Mouse (Mus musculus): ENCODE data around the gene Esrra. TPM values are rescaled to one million over a fixed set of nuclear protein-coding genes. Genes with fewer than 3 reads are reported as not detected.

Gene Esrra
- polyA plus RNA-seq, 1 experiment from 2014 or later: 18.0 TPM

DNA sequence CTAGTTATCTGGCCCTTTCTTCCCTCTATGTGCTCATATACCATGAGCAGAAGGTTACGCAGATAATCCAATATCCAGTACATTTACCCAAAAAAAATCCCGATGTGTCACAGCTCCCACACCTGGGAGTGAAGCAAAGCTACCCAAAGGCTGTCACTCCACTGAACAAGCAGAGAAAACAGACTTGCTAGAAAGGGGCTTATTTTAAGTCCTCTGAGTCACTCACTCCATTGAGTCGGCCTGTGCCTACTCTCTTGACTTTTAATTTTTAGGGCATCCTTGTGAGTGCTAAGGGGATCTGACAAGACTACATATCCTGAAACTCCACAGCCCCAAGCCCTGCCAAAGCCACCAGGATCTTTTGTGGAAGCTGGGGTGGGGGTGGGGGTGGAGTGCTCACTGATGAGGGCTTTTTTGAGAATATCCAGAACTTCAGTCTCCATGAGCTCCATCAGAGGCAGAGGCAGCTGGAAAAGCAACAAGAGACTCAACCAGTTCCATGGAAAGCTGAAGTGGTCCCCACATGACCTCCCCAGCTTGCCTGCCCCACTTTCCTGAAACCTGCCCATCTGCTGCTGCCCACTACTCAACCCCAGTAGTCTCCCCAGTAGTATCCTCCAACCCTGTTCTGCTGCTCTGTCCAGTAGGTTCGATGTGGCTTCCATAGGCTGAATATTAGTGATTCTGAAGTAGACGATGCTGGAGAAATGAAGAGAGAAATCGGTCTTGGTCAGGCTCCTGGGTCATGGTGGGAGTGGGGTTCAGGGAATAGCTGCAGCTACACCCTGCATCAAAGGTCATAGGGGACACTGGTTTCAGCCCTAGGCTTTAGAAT lies 1.5 kb upstream of the Esrra start:
- WGBS: 59% methylated on average over 6 of the region's 6 CpGs
- peak overlapping the region; percentile 37; the same call in 1 of the 2 replicates for H3K9ac ChIP-seq (replicated peaks; ENCODE audit: low read length)
- no peak for ATAC-seq (ENCODE audit: low FRiP score, low TSS enrichment)
- no peaks in the 10 kb centered on the region for H3K36me3 ChIP-seq (ENCODE audit: insufficient read depth, low read length)
- peaks cover 46% of the 10 kb centered on the region for H3K27me3 ChIP-seq (ENCODE audit: insufficient read depth, low read length)
- H3K4me1 ChIP-seq (ENCODE audit: insufficient read depth, low read length): peaks cover 30% of the 10 kb centered on the region
- no peaks in the 10 kb centered on the region for H3K9me3 ChIP-seq (ENCODE audit: low read length)
- peak overlapping the region; percentile 94; the same call in 1 of the 2 replicates for H3K4me2 ChIP-seq (replicated peaks; ENCODE audit: low read depth, low read length)
- H3K27ac ChIP-seq (ENCODE audit: low read length): no peak overlapping the region
- peak overlapping the region; percentile 73; the same call in 1 of the 2 replicates for H3K4me3 ChIP-seq (ENCODE audit: low read length)

DNA sequence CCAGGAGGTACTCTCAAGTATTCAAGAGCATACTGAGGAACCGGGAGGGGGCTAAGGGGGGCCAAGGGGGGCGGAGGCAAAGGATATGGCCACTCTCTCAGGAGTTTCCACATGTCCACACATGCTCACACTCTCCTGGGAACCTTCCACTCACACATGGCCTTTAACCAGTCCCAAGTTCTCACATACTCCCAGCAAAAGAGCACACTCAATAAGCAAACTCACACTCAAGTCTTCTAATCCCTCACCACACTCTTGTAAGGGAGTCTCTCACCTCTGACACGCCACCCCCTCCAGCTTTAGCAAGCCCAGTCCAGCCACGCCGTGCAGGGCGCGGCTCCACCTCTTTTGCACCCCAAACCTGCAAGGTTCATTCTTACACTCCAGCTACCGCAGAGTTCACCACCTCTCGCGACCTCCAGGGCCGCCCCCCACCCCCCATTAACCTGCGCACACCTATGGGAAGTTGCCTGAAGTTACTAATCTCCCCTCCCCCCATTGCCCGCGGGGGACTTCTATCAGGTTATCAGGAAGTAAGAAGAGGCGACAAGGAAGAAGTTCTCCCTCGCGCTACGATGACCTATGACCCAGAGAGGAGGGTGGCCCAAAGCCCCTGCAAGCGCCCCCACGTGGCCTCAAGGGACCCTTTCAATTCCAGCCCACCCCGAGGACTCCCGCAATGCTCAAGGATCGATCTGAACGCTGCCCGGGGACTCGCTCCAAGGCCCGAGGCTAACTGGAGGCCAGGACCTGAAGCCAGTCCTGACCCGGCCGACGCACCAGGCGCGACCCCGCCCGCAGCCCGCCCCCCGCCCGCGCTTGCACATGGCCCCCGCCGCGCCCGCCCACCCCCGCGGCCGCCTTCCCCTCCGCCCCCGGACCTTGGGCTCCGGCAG lies 624 bp downstream of the Esrra start:
- 1% methylated on average over 35 of the region's 48 CpGs for WGBS
- no peaks in the 10 kb centered on the region for H3K9me3 ChIP-seq (ENCODE audit: low read length)
- H3K27me3 ChIP-seq (ENCODE audit: insufficient read depth, low read length): peaks cover 25% of the 10 kb centered on the region
- H3K36me3 ChIP-seq (ENCODE audit: insufficient read depth, low read length): no peaks in the 10 kb centered on the region
- peak; percentile 8; the same call in 1 of the 2 replicates for ATAC-seq (ENCODE audit: low FRiP score, low TSS enrichment)
- H3K4me1 ChIP-seq (ENCODE audit: insufficient read depth, low read length): peaks cover 25% of the 10 kb centered on the region
- H3K9ac ChIP-seq (replicated peaks; ENCODE audit: low read length): peak overlapping the region; percentile 85
- peak overlapping the region; percentile 90 for H3K27ac ChIP-seq (ENCODE audit: low read length)
- H3K4me2 ChIP-seq (replicated peaks; ENCODE audit: low read depth, low read length): peak overlapping the region; percentile 94
- peak overlapping the region; percentile 73 for H3K4me3 ChIP-seq (ENCODE audit: low read length)

DNA sequence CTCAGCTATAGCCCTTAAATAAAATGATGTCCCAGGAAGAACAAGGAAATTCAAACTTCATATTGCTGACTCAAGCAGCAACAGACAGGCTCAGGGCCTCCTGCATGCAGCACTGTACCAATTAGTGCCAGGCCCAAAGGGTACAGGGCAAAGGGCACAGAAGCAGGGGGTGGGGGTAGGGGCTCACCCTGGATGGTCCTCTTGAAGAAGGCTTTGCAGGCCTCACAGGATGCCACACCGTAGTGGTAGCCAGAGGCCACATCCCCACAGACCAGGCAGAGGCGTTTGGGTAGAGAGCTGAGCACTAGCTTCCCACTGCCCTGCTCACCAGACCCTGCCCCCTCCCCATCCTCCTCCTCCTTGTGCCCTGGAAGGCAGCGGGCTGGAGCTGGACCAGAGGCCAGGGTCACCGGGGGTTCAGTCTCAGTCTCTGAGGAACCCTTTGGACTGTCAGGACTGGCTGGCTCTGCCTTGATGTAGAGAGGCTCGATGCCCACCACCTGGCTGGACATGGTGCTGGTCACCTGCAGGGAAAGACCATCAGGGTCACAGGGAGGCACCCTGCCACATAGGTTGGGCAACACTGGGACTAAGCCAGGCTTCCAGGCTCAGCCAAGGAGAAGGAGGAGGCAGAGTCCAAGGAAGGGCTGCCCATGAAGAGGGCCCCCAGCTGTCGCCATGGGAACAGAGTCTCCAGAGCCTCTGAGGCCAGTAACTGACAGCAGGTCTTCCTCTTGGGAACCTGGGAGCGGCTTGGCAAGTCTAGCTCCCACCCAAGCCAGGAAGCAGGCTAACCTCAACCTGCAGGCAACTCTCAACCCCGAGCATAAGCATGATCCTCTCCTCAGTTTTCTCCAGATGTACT lies 1.5 kb downstream of the Esrra start:
- Histone ChIP-seq H3K4me1 (ENCODE audit: insufficient read depth, low read length) (peaks cover 16% of the 10 kb centered on the region), H3K27ac (ENCODE audit: low read length) (peak overlapping the region; percentile 90), H3K4me3 (ENCODE audit: low read length) (peak overlapping the region; percentile 73), H3K27me3 (ENCODE audit: insufficient read depth, low read length) (peaks cover 16% of the 10 kb centered on the region), H3K4me2 (replicated peaks; ENCODE audit: low read depth, low read length) (peak overlapping the region; percentile 94), H3K9ac (replicated peaks; ENCODE audit: low read length) (peak overlapping the region; percentile 85), H3K36me3 (ENCODE audit: insufficient read depth, low read length) (no peaks in the 10 kb centered on the region), H3K9me3 (ENCODE audit: low read length) (no peaks in the 10 kb centered on the region)
- 18% methylated on average over 8 of the region's 8 CpGs for WGBS
- ATAC-seq (ENCODE audit: low FRiP score, low TSS enrichment): peak; percentile 17

DNA sequence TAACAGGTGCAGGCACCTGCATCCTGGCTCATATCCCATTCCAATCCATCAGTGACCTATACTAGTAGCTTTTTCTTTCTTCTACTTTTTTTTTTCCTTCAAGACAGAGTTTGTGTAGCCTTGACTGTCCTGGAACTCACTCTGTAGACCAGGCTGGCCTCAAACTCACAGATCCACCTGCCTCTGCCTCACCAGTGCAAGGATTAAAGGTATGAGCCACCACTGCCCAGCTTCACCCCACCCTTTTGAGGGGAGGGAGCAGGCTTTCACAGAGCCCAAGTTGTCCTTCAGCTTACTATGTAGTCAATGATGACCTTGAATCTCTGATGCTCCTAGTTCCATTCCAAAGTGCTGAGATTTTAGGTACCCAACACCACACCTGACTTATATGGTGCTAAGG lies 2.2 kb downstream of the Esrra start:
- Histone ChIP-seq H3K36me3 (ENCODE audit: insufficient read depth, low read length) (no peaks in the 10 kb centered on the region), H3K27me3 (ENCODE audit: insufficient read depth, low read length) (peaks cover 10% of the 10 kb centered on the region), H3K27ac (ENCODE audit: low read length) (peak overlapping the region; percentile 90; the same call in 1 of the 2 replicates), H3K9ac (replicated peaks; ENCODE audit: low read length) (0 out of 2 replicates have a peak overlapping the region, but pooled peaks have one; percentile 85), H3K4me3 (ENCODE audit: low read length) (no peak overlapping the region), H3K9me3 (ENCODE audit: low read length) (no peaks in the 10 kb centered on the region), H3K4me1 (ENCODE audit: insufficient read depth, low read length) (peaks cover 15% of the 10 kb centered on the region), H3K4me2 (replicated peaks; ENCODE audit: low read depth, low read length) (no peak overlapping the region)
- ATAC-seq (ENCODE audit: low FRiP score, low TSS enrichment): no peak

DNA sequence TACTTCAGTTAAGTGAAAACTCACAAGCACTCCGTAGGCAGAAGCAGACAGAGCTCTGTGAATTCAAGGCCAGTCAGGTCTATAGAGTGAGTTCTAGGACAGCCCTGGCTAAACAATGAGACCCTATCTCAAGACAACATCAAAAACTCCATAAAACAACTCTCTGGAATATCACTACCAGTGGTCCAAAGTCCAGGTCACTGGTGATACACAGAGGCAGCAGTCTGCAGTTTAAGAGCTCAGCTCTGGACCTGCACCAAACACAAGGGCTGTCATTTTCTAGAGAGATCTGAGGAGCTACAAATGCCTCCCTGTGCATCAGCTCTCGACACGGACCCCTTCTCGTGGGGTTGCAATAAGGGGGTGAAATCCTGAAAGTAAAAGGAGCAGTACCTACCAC lies 3.3 kb downstream of the Esrra start:
- Histone ChIP-seq H3K27ac (ENCODE audit: low read length) (no peak overlapping the region), H3K9me3 (ENCODE audit: low read length) (no peaks in the 10 kb centered on the region), H3K4me2 (replicated peaks; ENCODE audit: low read depth, low read length) (no peak overlapping the region), H3K9ac (replicated peaks; ENCODE audit: low read length) (no peak overlapping the region), H3K4me1 (ENCODE audit: insufficient read depth, low read length) (peaks cover 15% of the 10 kb centered on the region), H3K27me3 (ENCODE audit: insufficient read depth, low read length) (peaks cover 3% of the 10 kb centered on the region), H3K4me3 (ENCODE audit: low read length) (no peak overlapping the region), H3K36me3 (ENCODE audit: insufficient read depth, low read length) (peaks cover 8% of the 10 kb centered on the region; the same call in 1 of the 2 replicates)
- 92% methylated on average over 4 of the region's 4 CpGs for WGBS
- no peak for ATAC-seq (ENCODE audit: low FRiP score, low TSS enrichment)

DNA sequence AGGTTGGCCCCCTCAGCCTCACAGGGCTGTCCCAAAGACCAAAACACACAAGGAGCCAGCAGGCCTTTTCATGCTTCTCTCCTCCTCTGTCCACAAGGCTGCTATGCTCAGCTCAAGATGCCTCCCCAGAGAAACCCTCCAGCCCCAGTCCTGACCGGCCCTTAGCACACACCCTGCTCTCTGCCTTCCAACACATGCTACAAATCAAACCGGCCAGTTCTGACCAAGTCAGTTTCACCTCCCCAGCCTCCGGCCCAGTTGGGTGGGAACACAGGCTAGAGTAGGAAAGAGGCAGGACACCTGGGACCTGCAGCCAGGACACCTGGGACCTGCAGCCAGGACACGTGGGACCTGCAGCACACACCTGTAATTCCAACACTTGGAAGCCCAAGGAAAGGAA lies 5.1 kb downstream of the Esrra start:
- no peak overlapping the region for H3K27ac ChIP-seq (ENCODE audit: low read length)
- no peak for ATAC-seq (ENCODE audit: low FRiP score, low TSS enrichment)
- no peaks in the 10 kb centered on the region for H3K9me3 ChIP-seq (ENCODE audit: low read length)
- H3K4me1 ChIP-seq (ENCODE audit: insufficient read depth, low read length): peaks cover 18% of the 10 kb centered on the region
- peaks cover 22% of the 10 kb centered on the region for H3K36me3 ChIP-seq (ENCODE audit: insufficient read depth, low read length)
- no peak overlapping the region for H3K4me2 ChIP-seq (replicated peaks; ENCODE audit: low read depth, low read length)
- WGBS: 64% methylated on average over 4 of the region's 4 CpGs
- H3K4me3 ChIP-seq (ENCODE audit: low read length): no peak overlapping the region
- no peaks in the 10 kb centered on the region for H3K27me3 ChIP-seq (ENCODE audit: insufficient read depth, low read length)
- H3K9ac ChIP-seq (replicated peaks; ENCODE audit: low read length): peak overlapping the region; percentile 13; the same call in 1 of the 2 replicates

DNA sequence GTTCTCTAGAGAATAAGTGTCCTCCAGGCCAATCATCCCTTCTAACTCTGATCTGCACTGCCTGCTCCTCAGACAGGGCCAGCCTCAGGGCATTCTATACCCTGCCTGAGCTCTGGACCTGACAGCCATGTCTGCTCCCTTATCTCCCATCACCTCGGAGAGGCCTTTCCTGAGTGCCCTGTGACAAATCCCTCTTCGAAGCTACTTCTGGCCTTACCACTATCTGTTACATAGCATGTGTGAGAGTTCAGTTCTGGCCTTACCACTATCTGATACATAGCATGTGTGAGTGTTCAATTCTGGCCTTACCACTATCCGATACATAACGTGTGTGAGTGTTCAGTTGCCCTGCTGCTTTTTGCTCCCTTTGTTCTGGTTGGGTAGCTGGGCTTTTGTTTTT lies 6.3 kb downstream of the Esrra start:
- Histone ChIP-seq H3K4me3 (ENCODE audit: low read length) (no peak overlapping the region), H3K36me3 (ENCODE audit: insufficient read depth, low read length) (peaks cover 26% of the 10 kb centered on the region), H3K9me3 (ENCODE audit: low read length) (no peaks in the 10 kb centered on the region), H3K9ac (replicated peaks; ENCODE audit: low read length) (no peak overlapping the region), H3K4me2 (replicated peaks; ENCODE audit: low read depth, low read length) (no peak overlapping the region), H3K27me3 (ENCODE audit: insufficient read depth, low read length) (no peaks in the 10 kb centered on the region), H3K27ac (ENCODE audit: low read length) (no peak overlapping the region), H3K4me1 (ENCODE audit: insufficient read depth, low read length) (peaks cover 19% of the 10 kb centered on the region)
- no peak for ATAC-seq (ENCODE audit: low FRiP score, low TSS enrichment)
- WGBS: 88% methylated on average over 4 of the region's 4 CpGs

DNA sequence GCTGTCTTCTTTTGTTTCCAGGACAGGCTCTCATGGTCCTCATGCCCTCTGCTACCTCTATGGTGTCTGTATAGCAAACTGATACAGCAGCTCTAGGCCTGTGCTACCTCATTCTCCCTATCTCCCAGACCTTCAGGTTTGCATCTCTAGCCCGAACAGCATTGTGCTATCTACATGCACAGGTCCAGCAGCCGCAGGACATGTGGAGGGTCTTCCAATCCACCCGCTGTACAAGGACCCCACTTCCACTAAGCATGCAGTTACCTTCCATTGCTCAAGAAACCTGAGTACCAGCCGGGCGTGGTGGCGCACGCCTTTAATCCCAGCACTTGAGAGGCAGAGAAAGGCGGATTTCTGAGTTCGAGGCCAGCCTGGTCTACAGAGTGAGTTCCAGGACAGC lies 7.1 kb downstream of the Esrra start:
- Histone ChIP-seq H3K9me3 (ENCODE audit: low read length) (no peaks in the 10 kb centered on the region), H3K27ac (ENCODE audit: low read length) (no peak overlapping the region), H3K4me1 (ENCODE audit: insufficient read depth, low read length) (peaks cover 12% of the 10 kb centered on the region), H3K9ac (replicated peaks; ENCODE audit: low read length) (no peak overlapping the region), H3K27me3 (ENCODE audit: insufficient read depth, low read length) (no peaks in the 10 kb centered on the region), H3K4me3 (ENCODE audit: low read length) (no peak overlapping the region), H3K36me3 (ENCODE audit: insufficient read depth, low read length) (peaks cover 26% of the 10 kb centered on the region), H3K4me2 (replicated peaks; ENCODE audit: low read depth, low read length) (no peak overlapping the region)
- ATAC-seq (ENCODE audit: low FRiP score, low TSS enrichment): no peak
- 90% methylated on average over 9 of the region's 9 CpGs for WGBS

DNA sequence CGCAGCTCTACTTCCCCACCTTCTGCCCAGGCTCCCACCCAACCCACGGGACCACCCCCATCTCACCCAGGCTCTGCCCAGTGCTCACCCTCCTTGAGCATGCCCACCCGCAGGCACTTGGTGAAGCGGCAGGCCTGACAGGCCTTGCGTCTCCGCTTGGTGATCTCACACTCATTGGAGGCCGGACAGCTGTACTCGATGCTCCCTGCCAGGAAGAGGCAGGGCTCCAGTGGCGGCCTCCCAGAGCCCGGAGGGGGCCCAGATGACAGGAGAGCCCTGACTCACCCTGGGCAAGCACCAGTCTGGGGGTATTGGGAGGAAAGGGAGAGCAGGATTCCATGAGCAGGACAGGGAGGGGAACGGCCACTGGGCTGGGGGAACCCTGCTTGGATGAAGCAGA lies 7.6 kb downstream of the Esrra start:
- Histone ChIP-seq H3K4me1 (ENCODE audit: insufficient read depth, low read length) (peaks cover 12% of the 10 kb centered on the region), H3K4me3 (ENCODE audit: low read length) (no peak overlapping the region), H3K9ac (replicated peaks; ENCODE audit: low read length) (no peak overlapping the region), H3K27me3 (ENCODE audit: insufficient read depth, low read length) (no peaks in the 10 kb centered on the region), H3K4me2 (replicated peaks; ENCODE audit: low read depth, low read length) (no peak overlapping the region), H3K27ac (ENCODE audit: low read length) (no peak overlapping the region), H3K36me3 (ENCODE audit: insufficient read depth, low read length) (peaks cover 26% of the 10 kb centered on the region), H3K9me3 (ENCODE audit: low read length) (no peaks in the 10 kb centered on the region)
- WGBS: 74% methylated on average over 11 of the region's 11 CpGs
- no peak for ATAC-seq (ENCODE audit: low FRiP score, low TSS enrichment)
